Mouse (Mus musculus): ENCODE data around the gene Shmt2. TPM values are rescaled to one million over a fixed set of nuclear protein-coding genes. Genes with fewer than 3 reads are reported as not detected.

Shmt2 gene
- polyA plus RNA-seq, 2 experiments, result 88.2 to 88.6 TPM

- 54% methylated on average over 13 of the region's 13 CpGs for WGBS (ENCODE audit: insufficient replicate concordance)
- Histone ChIP-seq H3K9ac (replicated peaks) (no peak within 1 kb of the TSS), H3K36me3 (replicated peaks; ENCODE audit: control insufficient read depth, insufficient read depth, low read depth) (peaks cover 1% of the 10 kb centered on the region; the same call in 1 of the 2 replicates), H3K4me3 (ENCODE audit: insufficient read depth in 1 of 2, low read depth in 2 of 2, low read length in 2 of 2) (no peak within 1 kb of the TSS), H3K4me2 (ENCODE audit: low read depth) (no peak within 1 kb of the TSS), H3K9me3 (ENCODE audit: control insufficient read depth, low read length) (no peaks in the 10 kb centered on the region), H3K4me1 (replicated peaks; ENCODE audit: control insufficient read depth in 2 of 2, insufficient read depth in 2 of 2, low read length in 1 of 2) (no peaks in the 10 kb centered on the region), H3K27ac (no peak within 1 kb of the TSS), H3K27me3 (ENCODE audit: control insufficient read depth, insufficient read depth, low read length) (no peaks in the 10 kb centered on the region)
- no peak for ATAC-seq (ENCODE audit: insufficient read depth)
- TF ChIP-seq EP300 (IDR thresholded peaks at IDR 0.05; ENCODE audit: low read depth) (no peak), CTCF (IDR thresholded peaks at IDR 0.05; ENCODE audit: low read depth) (no peak)
- no peak for DNase-seq (ENCODE audit: low read depth in 3 of 3, low spot score in 3 of 3)
These were observed 21.1 kb downstream of the Shmt2 start, which contains the start of gene Stac3 for GRCm38 (mm10) chr10:127500894-127501893. Gene Stac3, plus strand, starts transcription at chr10:127501686.

GRCm38 (mm10) chr10:127500042-127500441, 22.2 kb downstream of the Shmt2 start:
- DNase-seq (ENCODE audit: low read depth in 3 of 3, low spot score in 3 of 3) (no peak), ATAC-seq (ENCODE audit: insufficient read depth) (no peak)
- no peak overlapping the region for H3K4me3 ChIP-seq (ENCODE audit: insufficient read depth in 1 of 2, low read depth in 2 of 2, low read length in 2 of 2)
- no peaks in the 10 kb centered on the region for H3K9me3 ChIP-seq (ENCODE audit: control insufficient read depth, low read length)
- no peaks in the 10 kb centered on the region for H3K27me3 ChIP-seq (ENCODE audit: control insufficient read depth, insufficient read depth, low read length)
- no peaks in the 10 kb centered on the region for H3K4me1 ChIP-seq (replicated peaks; ENCODE audit: control insufficient read depth in 2 of 2, insufficient read depth in 2 of 2, low read length in 1 of 2)
- WGBS (ENCODE audit: insufficient replicate concordance), result 67% methylated on average over 4 of the region's 4 CpGs
- no peak overlapping the region for H3K9ac ChIP-seq (replicated peaks)
- peaks cover 4% of the 10 kb centered on the region; the same call in 1 of the 2 replicates for H3K36me3 ChIP-seq (replicated peaks; ENCODE audit: control insufficient read depth, insufficient read depth, low read depth)
- no peak overlapping the region for H3K4me2 ChIP-seq (ENCODE audit: low read depth)
- TF ChIP-seq CTCF (IDR thresholded peaks at IDR 0.05; ENCODE audit: low read depth) (no peak), EP300 (IDR thresholded peaks at IDR 0.05; ENCODE audit: low read depth) (no peak)
- no peak overlapping the region for H3K27ac ChIP-seq

- no peak overlapping the region for H3K27ac ChIP-seq
- no peak overlapping the region for H3K9ac ChIP-seq (replicated peaks)
- peaks cover 4% of the 10 kb centered on the region; the same call in 1 of the 2 replicates for H3K36me3 ChIP-seq (replicated peaks; ENCODE audit: control insufficient read depth, insufficient read depth, low read depth)
- H3K4me2 ChIP-seq (ENCODE audit: low read depth), result no peak overlapping the region
- ATAC-seq (ENCODE audit: insufficient read depth) (no peak), DNase-seq (ENCODE audit: low read depth in 3 of 3, low spot score in 3 of 3) (no peak)
- 74% methylated on average over 5 of the region's 5 CpGs for WGBS (ENCODE audit: insufficient replicate concordance)
- H3K4me3 ChIP-seq (ENCODE audit: insufficient read depth in 1 of 2, low read depth in 2 of 2, low read length in 2 of 2), result no peak overlapping the region
- no peaks in the 10 kb centered on the region for H3K4me1 ChIP-seq (replicated peaks; ENCODE audit: control insufficient read depth in 2 of 2, insufficient read depth in 2 of 2, low read length in 1 of 2)
- no peaks in the 10 kb centered on the region for H3K27me3 ChIP-seq (ENCODE audit: control insufficient read depth, insufficient read depth, low read length)
- no peaks in the 10 kb centered on the region for H3K9me3 ChIP-seq (ENCODE audit: control insufficient read depth, low read length)
- TF ChIP-seq EP300 (IDR thresholded peaks at IDR 0.05; ENCODE audit: low read depth) (no peak), CTCF (IDR thresholded peaks at IDR 0.05; ENCODE audit: low read depth) (no peak)
These were observed 22.7 kb downstream of the Shmt2 start for GRCm38 (mm10) chr10:127499516-127499915.

GRCm38 (mm10) chr10:127496156-127496555, 26.1 kb downstream of the Shmt2 start:
- WGBS (ENCODE audit: insufficient replicate concordance), result 77% methylated on average over 3 of the region's 3 CpGs
- ATAC-seq (ENCODE audit: insufficient read depth) (no peak), DNase-seq (ENCODE audit: low read depth in 3 of 3, low spot score in 3 of 3) (no peak)
- Histone ChIP-seq H3K9me3 (ENCODE audit: control insufficient read depth, low read length) (no peaks in the 10 kb centered on the region), H3K9ac (replicated peaks) (no peak overlapping the region), H3K4me3 (ENCODE audit: insufficient read depth in 1 of 2, low read depth in 2 of 2, low read length in 2 of 2) (no peak overlapping the region), H3K27ac (no peak overlapping the region), H3K4me1 (replicated peaks; ENCODE audit: control insufficient read depth in 2 of 2, insufficient read depth in 2 of 2, low read length in 1 of 2) (no peaks in the 10 kb centered on the region), H3K36me3 (replicated peaks; ENCODE audit: control insufficient read depth, insufficient read depth, low read depth) (peaks cover 13% of the 10 kb centered on the region; the same call in 1 of the 2 replicates), H3K27me3 (ENCODE audit: control insufficient read depth, insufficient read depth, low read length) (no peaks in the 10 kb centered on the region), H3K4me2 (ENCODE audit: low read depth) (no peak overlapping the region)
- no peak for TF ChIP-seq CTCF (IDR thresholded peaks at IDR 0.05; ENCODE audit: low read depth)
- TF ChIP-seq EP300 (IDR thresholded peaks at IDR 0.05; ENCODE audit: low read depth), result no peak

- Histone ChIP-seq H3K4me3 (ENCODE audit: insufficient read depth in 1 of 2, low read depth in 2 of 2, low read length in 2 of 2) (no peak overlapping the region), H3K4me1 (replicated peaks; ENCODE audit: control insufficient read depth in 2 of 2, insufficient read depth in 2 of 2, low read length in 1 of 2) (no peaks in the 10 kb centered on the region), H3K27ac (no peak overlapping the region), H3K9ac (replicated peaks) (no peak overlapping the region), H3K9me3 (ENCODE audit: control insufficient read depth, low read length) (no peaks in the 10 kb centered on the region), H3K4me2 (ENCODE audit: low read depth) (no peak overlapping the region), H3K27me3 (ENCODE audit: control insufficient read depth, insufficient read depth, low read length) (no peaks in the 10 kb centered on the region), H3K36me3 (replicated peaks; ENCODE audit: control insufficient read depth, insufficient read depth, low read depth) (peaks cover 13% of the 10 kb centered on the region)
- ATAC-seq (ENCODE audit: insufficient read depth) (no peak), DNase-seq (ENCODE audit: low read depth in 3 of 3, low spot score in 3 of 3) (no peak)
- 81% methylated on average over 3 of the region's 3 CpGs for WGBS (ENCODE audit: insufficient replicate concordance)
- no peak for TF ChIP-seq EP300 (IDR thresholded peaks at IDR 0.05; ENCODE audit: low read depth)
These were observed 30.1 kb downstream of the Shmt2 start for GRCm38 (mm10) chr10:127492118-127492517.
